Mouse (Mus musculus): ENCODE results near the gene Zscan26.

Zscan26 gene

GRCm38 (mm10) chr13:21423301-21423700 lies 30.2 kb downstream of the Zscan26 start:
- DNase-seq: no peak

- no peak for DNase-seq
These were observed 34.7 kb downstream of the Zscan26 start for GRCm38 (mm10) chr13:21418865-21419264.

- DNase-seq: no peak
These were observed 36.1 kb downstream of the Zscan26 start for GRCm38 (mm10) chr13:21417298-21418010.

GRCm38 (mm10) chr13:21415750-21416149 lies 37.8 kb downstream of the Zscan26 start:
- DNase-seq: no peak

- DNase-seq: no peak
These were observed 38.3 kb downstream of the Zscan26 start for GRCm38 (mm10) chr13:21415266-21415665.

GRCm38 (mm10) chr13:21414231-21415212 lies 39.0 kb downstream of the Zscan26 start:
- DNase-seq: no peak

GRCm38 (mm10) chr13:21408805-21409459 lies 44.6 kb downstream of the Zscan26 start:
- no peak for DNase-seq

GRCm38 (mm10) chr13:21407969-21408804 lies 45.3 kb downstream of the Zscan26 start:
- peak; percentile 75 for DNase-seq

GRCm38 (mm10) chr13:21407341-21407740 lies 46.2 kb downstream of the Zscan26 start:
- no peak for DNase-seq

- no peak for DNase-seq
These were observed 50.7 kb downstream of the Zscan26 start for GRCm38 (mm10) chr13:21402848-21403247.

- peak; percentile 85 for DNase-seq
These were observed 51.2 kb downstream of the Zscan26 start, which contains the start of gene Zkscan3 for GRCm38 (mm10) chr13:21402287-21402846. Zkscan3 (minus strand) TSS chr13:21402755.

- DNase-seq: no peak
These were observed 51.8 kb downstream of the Zscan26 start for GRCm38 (mm10) chr13:21401636-21402286.

- no peak for DNase-seq
These were observed 52.4 kb downstream of the Zscan26 start for GRCm38 (mm10) chr13:21401166-21401565.

GRCm38 (mm10) chr13:21397486-21397885 lies 56.0 kb downstream of the Zscan26 start:
- no peak for DNase-seq

GRCm38 (mm10) chr13:21396048-21396447 lies 57.5 kb downstream of the Zscan26 start:
- DNase-seq: peak; percentile 13

- DNase-seq: no peak
These were observed 57.9 kb downstream of the Zscan26 start for GRCm38 (mm10) chr13:21395623-21396022.

- DNase-seq: no peak
These were observed 58.3 kb downstream of the Zscan26 start for GRCm38 (mm10) chr13:21395211-21395610.

Data from right cerebral cortex, postnatal 4 days (tissue).